Mouse (Mus musculus): ENCODE measurements around the gene Chordc1. TPM values are rescaled to one million over a fixed set of nuclear protein-coding genes. Genes with fewer than 3 reads are reported as not detected.
"Not testable (repeated sequence)": the region's sequence is repeated elsewhere in the genome, so short reads cannot be mapped to it uniquely, and the experiment has no call there.

The Chordc1 gene
- 70.6 and 81.3 TPM in 2 replicates for total RNA-seq (2012; rRNA removed)

- Histone ChIP-seq H3K9me3 (ENCODE audit: control insufficient read depth, insufficient read depth, low read depth, low read length) (no peaks in the 10 kb centered on the region), H3K4me1 (ENCODE audit: control insufficient read depth in 2 of 2, insufficient read depth in 2 of 2, low read length in 2 of 2, poor library complexity in 1 of 2) (peaks cover 2% of the 10 kb centered on the region in 2 experiments; a peak in 2 of 4 replicates), H3K36me3 (ENCODE audit: control insufficient read depth, insufficient read depth, low read length, poor library complexity, severe bottlenecking) (no peaks in the 10 kb centered on the region), H3K27ac (ENCODE audit: insufficient read depth, low read depth, low read length, poor library complexity, severe bottlenecking) (peak within 1 kb of the TSS; percentile 34), H3K4me3 (ENCODE audit: insufficient read depth in 1 of 2, low read depth in 1 of 2, low read length in 2 of 2, poor library complexity in 1 of 2, severe bottlenecking in 1 of 2) (peak within 1 kb of the TSS; percentile 80 to 91), H3K9ac (ENCODE audit: insufficient read depth, low read depth, low read length, poor library complexity, severe bottlenecking) (peak within 1 kb of the TSS; percentile 92)
- peak; percentile 88 for DNase-seq (ENCODE audit: low read depth, low spot score)
- in situ Hi-C loops (cut with MboI; ENCODE audit: low sequenced_read_pairs in 2 of 2, unreplicated experiment in 2 of 2), result no loop called here
- TF ChIP-seq HCFC1 (IDR thresholded peaks at IDR 0.05; ENCODE audit: borderline replicate concordance, insufficient read depth, low read length) (peak; percentile 89), MAFK (IDR thresholded peaks at IDR 0.05; ENCODE audit: insufficient read depth, low read depth, low read length) (peak; percentile 62; the same call in 1 of the 2 replicates), ZNF384 (IDR thresholded peaks at IDR 0.05; ENCODE audit: low read depth, low read length) (no peak)
Measured at GRCm38 (mm10) chr9:18291571-18292429, at the start of gene Chordc1. Gene Chordc1, plus strand, starts transcription at chr9:18292125.

DNA sequence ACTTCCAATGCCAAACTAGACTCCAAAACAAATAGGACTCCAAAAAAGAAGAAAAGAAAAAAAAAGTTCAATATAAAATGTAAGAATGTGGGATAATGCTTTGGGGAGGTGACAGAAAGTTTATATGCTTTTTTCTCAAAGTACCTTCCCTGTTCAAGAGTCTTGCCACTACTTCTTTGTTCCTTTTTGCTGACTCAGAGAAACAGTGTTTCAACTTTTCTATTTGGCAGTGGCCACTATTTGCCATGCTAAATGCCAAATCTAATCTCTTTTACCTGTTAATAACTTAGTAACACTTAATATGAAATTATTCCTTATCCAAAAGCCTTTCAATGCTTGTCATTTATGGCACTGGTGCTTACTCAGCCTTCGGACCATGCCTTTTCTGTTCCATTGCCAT, 16.0 kb upstream of the Chordc1 start:
- H3K27ac ChIP-seq (ENCODE audit: insufficient read depth, low read depth, low read length, poor library complexity, severe bottlenecking), result no peak overlapping the region
- TF ChIP-seq ZNF384 (IDR thresholded peaks at IDR 0.05; ENCODE audit: low read depth, low read length) (no peak), MAFK (IDR thresholded peaks at IDR 0.05; ENCODE audit: insufficient read depth, low read depth, low read length) (peak; percentile 60), HCFC1 (IDR thresholded peaks at IDR 0.05; ENCODE audit: borderline replicate concordance, insufficient read depth, low read length) (no peak), CHD2 (IDR thresholded peaks at IDR 0.05; ENCODE audit: low read depth, low read length) (no peak), ZC3H11A (IDR thresholded peaks at IDR 0.05; ENCODE audit: borderline replicate concordance, low read depth, low read length) (no peak)
- H3K9ac ChIP-seq (ENCODE audit: insufficient read depth, low read depth, low read length, poor library complexity, severe bottlenecking), result no peak overlapping the region
- no peak for DNase-seq (ENCODE audit: low read depth, low spot score)
- H3K9me3 ChIP-seq (ENCODE audit: control insufficient read depth, insufficient read depth, low read depth, low read length), result no peaks in the 10 kb centered on the region
- in situ Hi-C loops (cut with MboI; ENCODE audit: low sequenced_read_pairs in 2 of 2, unreplicated experiment in 2 of 2), result no loop called here
- H3K4me1 ChIP-seq (ENCODE audit: control insufficient read depth in 2 of 2, insufficient read depth in 2 of 2, low read length in 2 of 2, poor library complexity in 1 of 2), result no peaks in the 10 kb centered on the region
- no peak overlapping the region for H3K4me3 ChIP-seq (ENCODE audit: insufficient read depth in 1 of 2, low read depth in 1 of 2, low read length in 2 of 2, poor library complexity in 1 of 2, severe bottlenecking in 1 of 2)
- H3K36me3 ChIP-seq (ENCODE audit: control insufficient read depth, insufficient read depth, low read length, poor library complexity, severe bottlenecking), result no peaks in the 10 kb centered on the region

DNA sequence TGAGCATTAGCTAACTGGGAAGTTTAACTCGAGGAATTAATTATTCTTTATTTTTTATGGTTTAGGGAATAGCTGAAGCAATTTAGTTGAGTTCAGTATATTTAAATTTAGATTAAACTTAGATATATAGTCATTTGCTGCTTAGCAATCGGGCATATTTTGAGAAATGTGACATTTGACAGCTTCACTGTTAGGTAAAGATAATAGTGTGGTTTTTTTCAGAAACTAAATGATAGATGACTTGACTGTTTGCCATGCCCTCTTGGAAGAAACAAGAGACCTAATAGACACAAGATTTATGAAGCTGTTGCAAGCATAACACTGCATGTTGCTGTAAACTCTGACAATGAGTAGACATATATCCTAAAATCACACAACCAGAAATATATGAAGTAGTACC, 15.1 kb upstream of the Chordc1 start:
- TF ChIP-seq ZC3H11A (IDR thresholded peaks at IDR 0.05; ENCODE audit: borderline replicate concordance, low read depth, low read length) (no peak), CHD2 (IDR thresholded peaks at IDR 0.05; ENCODE audit: low read depth, low read length) (no peak), HCFC1 (IDR thresholded peaks at IDR 0.05; ENCODE audit: borderline replicate concordance, insufficient read depth, low read length) (no peak), ZNF384 (IDR thresholded peaks at IDR 0.05; ENCODE audit: low read depth, low read length) (no peak), MAFK (IDR thresholded peaks at IDR 0.05; ENCODE audit: insufficient read depth, low read depth, low read length) (no peak)
- Histone ChIP-seq H3K4me3 (ENCODE audit: insufficient read depth in 1 of 2, low read depth in 1 of 2, low read length in 2 of 2, poor library complexity in 1 of 2, severe bottlenecking in 1 of 2) (no peak overlapping the region), H3K27ac (ENCODE audit: insufficient read depth, low read depth, low read length, poor library complexity, severe bottlenecking) (no peak overlapping the region), H3K9me3 (ENCODE audit: control insufficient read depth, insufficient read depth, low read depth, low read length) (no peaks in the 10 kb centered on the region), H3K9ac (ENCODE audit: insufficient read depth, low read depth, low read length, poor library complexity, severe bottlenecking) (no peak overlapping the region), H3K4me1 (ENCODE audit: control insufficient read depth in 2 of 2, insufficient read depth in 2 of 2, low read length in 2 of 2, poor library complexity in 1 of 2) (no peaks in the 10 kb centered on the region), H3K36me3 (ENCODE audit: control insufficient read depth, insufficient read depth, low read length, poor library complexity, severe bottlenecking) (no peaks in the 10 kb centered on the region)
- in situ Hi-C loops (cut with MboI; ENCODE audit: low sequenced_read_pairs in 2 of 2, unreplicated experiment in 2 of 2), result no loop called here
- no peak for DNase-seq (ENCODE audit: low read depth, low spot score)

DNA sequence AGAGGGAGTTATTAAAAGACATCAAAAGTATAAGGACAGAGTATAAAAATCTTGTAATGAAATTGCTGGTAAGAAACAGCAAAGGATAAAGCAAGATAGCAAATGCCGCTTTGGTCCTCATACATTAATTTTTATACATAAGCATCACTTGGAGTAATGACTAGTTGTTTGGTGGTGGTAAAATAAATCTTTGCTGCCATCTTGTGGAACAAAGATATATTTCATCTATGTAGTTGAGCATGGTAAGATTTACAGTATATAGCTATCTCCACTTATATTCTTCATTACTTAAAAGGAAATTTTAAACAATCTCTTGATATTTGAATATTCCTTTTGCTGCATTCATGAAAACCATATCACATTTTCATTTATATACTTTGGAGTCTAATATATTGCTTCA, 14.4 kb upstream of the Chordc1 start:
- no peak overlapping the region for H3K9ac ChIP-seq (ENCODE audit: insufficient read depth, low read depth, low read length, poor library complexity, severe bottlenecking)
- TF ChIP-seq ZC3H11A (IDR thresholded peaks at IDR 0.05; ENCODE audit: borderline replicate concordance, low read depth, low read length) (peak; percentile 67; the same call in 1 of the 2 replicates), HCFC1 (IDR thresholded peaks at IDR 0.05; ENCODE audit: borderline replicate concordance, insufficient read depth, low read length) (no peak)
- no peaks in the 10 kb centered on the region for H3K9me3 ChIP-seq (ENCODE audit: control insufficient read depth, insufficient read depth, low read depth, low read length)
- no peaks in the 10 kb centered on the region for H3K36me3 ChIP-seq (ENCODE audit: control insufficient read depth, insufficient read depth, low read length, poor library complexity, severe bottlenecking)
- H3K4me1 ChIP-seq (ENCODE audit: control insufficient read depth in 2 of 2, insufficient read depth in 2 of 2, low read length in 2 of 2, poor library complexity in 1 of 2), result no peaks in the 10 kb centered on the region
- H3K4me3 ChIP-seq (ENCODE audit: insufficient read depth in 1 of 2, low read depth in 1 of 2, low read length in 2 of 2, poor library complexity in 1 of 2, severe bottlenecking in 1 of 2), result no peak overlapping the region
- in situ Hi-C loops (cut with MboI; ENCODE audit: low sequenced_read_pairs in 2 of 2, unreplicated experiment in 2 of 2), result no loop called here
- no peak for DNase-seq (ENCODE audit: low read depth, low spot score)
- no peak overlapping the region for H3K27ac ChIP-seq (ENCODE audit: insufficient read depth, low read depth, low read length, poor library complexity, severe bottlenecking)

- H3K36me3 ChIP-seq (ENCODE audit: control insufficient read depth, insufficient read depth, low read length, poor library complexity, severe bottlenecking); H3K9me3 ChIP-seq (ENCODE audit: control insufficient read depth, insufficient read depth, low read depth, low read length); H3K27ac ChIP-seq (ENCODE audit: insufficient read depth, low read depth, low read length, poor library complexity, severe bottlenecking); H3K4me1 ChIP-seq (ENCODE audit: control insufficient read depth in 2 of 2, insufficient read depth in 2 of 2, low read length in 2 of 2, poor library complexity in 1 of 2); H3K9ac ChIP-seq (ENCODE audit: insufficient read depth, low read depth, low read length, poor library complexity, severe bottlenecking); H3K4me3 ChIP-seq (ENCODE audit: insufficient read depth in 1 of 2, low read depth in 1 of 2, low read length in 2 of 2, poor library complexity in 1 of 2, severe bottlenecking in 1 of 2); in situ Hi-C loops (cut with MboI; ENCODE audit: low sequenced_read_pairs in 2 of 2, unreplicated experiment in 2 of 2); DNase-seq (ENCODE audit: low read depth, low spot score): not testable (repeated sequence)
Measured at GRCm38 (mm10) chr9:18278693-18279092, 13.2 kb upstream of the Chordc1 start.

All from ES-E14 (cell line).